Mouse (Mus musculus): ENCODE results near the gene Ifngr1.

Gene Ifngr1

GRCm38 (mm10) chr10:19639630-19640029 lies 47.9 kb downstream of the Ifngr1 start:
- no peak for DNase-seq (ENCODE audit: low spot score)

DNA sequence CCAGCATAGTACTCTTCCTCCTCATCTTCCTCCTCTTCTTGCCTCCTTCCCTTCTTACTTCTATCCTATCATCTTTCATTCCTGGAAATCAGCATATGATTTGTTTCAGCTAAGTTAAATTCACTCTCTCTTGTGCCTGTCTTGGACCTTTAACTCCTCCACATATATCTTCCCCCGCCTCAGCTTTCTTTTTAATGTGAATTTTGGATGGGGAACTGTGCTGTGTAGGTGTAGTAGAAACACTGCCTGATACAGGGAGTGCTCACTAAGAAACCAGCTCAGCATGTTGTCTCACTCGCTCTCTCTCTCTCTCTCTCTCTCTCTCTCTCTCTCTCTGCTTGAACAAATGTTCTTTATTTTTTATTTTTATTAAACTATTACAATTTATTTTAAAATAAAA lies 53.4 kb downstream of the Ifngr1 start:
- no peak for DNase-seq (ENCODE audit: low spot score)

GRCm38 (mm10) chr10:19657426-19657825 lies 65.7 kb downstream of the Ifngr1 start:
- no peak for DNase-seq (ENCODE audit: low spot score)

All from retina, embryonic 14.5 days (tissue).